Mouse (Mus musculus) testis, postnatal 10 days (tissue): ENCODE results near the gene Ahnak2.
A peak's percentile ranks its signal among the peaks of the same experiment; 100 is the strongest.

ENCODE experiments used
- DNase-seq: peaks from one replicate; pipeline ENCODE4 v3.0.0; 2021; ENCODE audit warnings: low spot score

The Ahnak2 gene

DNA sequence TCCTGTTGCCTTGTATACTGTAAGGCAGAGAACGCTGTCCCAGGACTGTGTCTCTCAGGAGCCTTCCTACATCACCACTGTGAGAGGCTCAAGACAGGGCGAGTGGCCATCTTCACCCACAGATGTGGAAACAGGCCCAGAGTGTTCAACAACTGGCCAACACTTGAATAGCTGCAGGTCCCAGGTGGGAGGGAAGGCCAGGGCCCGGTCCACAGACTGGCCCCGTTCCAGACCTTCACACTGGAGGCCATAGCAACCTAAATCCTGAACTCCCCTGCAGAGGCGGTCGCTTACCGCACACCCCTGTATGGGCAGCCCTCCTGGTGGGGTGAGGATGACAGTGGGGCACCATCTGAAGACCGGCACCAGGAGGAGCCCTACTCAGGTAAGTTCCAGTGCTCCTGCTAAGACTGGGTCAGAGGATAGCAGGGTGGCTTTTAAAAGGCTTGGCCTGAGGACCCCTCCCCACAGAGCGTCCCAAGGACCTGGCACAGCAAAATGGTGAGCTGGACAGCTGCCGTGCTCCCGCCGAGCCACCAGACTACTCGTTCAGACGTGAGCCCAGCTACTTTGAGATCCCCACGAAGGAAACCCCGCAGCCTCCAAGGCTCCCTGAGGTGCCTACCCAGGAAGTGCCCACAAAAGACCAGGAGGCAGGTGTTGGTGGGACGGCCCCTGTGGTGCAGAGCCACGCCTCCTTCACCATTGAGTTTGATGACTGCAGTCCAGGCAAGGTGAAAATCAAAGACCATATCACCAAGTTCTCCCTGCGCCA lies 67.4 kb downstream of the Ahnak2 start:
- no peak for DNase-seq

DNA sequence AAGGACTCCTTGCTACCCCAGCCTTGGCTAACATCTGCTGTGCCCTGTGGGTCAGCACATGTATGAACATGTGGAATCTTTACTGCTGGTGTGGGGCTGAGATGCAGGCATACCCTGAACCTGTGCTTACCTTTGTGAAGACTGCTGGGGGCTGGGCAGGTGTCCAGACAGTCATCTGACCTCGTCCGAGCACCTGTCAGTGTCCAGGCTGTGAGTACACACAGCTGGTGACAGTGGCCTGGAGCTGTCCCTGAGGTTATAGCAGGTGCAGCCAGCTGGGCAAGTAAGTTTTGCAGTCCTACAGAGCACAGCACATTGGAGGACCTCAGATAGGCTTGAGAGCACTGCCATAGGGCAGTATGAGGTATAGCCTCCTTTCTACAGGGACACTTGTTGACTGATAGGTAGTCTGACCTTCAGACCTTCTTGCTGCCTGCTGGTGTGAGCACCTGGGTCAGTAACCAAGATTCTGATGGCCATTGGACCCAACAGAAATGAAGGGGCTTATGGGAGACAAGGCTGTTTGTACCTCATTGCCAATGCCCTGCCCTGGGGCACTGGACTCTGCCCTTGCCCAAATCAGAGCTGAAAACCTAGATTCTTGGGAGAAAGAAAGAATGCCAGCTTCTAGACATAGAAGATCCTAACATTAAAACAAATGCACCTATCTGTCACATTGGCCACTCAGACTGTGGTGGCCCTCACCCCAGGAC lies 68.2 kb downstream of the Ahnak2 start:
- no peak for DNase-seq

DNA sequence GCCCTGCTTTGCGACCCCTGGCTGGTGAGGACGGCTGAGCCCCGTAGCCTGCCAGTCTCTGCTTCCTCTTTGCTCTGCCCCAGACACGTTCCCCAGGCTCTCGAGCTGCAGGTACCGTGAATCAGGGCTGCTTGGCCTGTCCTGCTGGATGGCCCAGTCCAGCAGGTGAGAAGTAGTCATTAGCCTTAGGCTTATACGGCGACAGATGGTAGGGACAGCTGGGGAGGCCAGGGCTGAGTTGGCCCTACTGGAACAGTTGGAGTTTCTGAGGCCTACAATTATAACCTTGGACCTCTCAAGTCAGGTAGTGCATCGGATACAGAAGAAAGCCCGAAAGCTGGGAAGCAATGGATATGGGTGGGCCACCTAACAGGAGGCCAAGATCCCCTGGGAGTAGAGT lies 69.9 kb downstream of the Ahnak2 start:
- no peak for DNase-seq

DNA sequence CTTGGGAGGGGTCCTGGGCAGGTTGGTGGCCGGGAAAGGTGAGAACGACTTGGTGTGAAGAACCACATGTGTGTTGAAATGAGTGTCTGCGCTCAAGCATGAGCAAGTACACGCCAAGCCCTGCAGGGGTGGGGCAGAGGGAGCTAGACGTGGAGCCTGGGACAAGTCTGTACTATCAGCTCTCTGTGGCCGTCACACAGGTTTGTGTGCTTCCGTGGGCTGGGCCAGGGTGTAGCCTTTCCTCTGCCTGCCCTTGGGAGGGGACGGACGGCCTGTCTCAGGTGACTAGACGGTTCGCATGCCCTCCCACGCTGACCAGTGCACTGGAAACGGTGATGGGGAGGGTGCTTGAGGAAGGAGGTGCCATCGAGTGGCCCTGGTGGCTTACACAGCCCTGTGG lies 71.6 kb downstream of the Ahnak2 start:
- DNase-seq = no peak

DNA sequence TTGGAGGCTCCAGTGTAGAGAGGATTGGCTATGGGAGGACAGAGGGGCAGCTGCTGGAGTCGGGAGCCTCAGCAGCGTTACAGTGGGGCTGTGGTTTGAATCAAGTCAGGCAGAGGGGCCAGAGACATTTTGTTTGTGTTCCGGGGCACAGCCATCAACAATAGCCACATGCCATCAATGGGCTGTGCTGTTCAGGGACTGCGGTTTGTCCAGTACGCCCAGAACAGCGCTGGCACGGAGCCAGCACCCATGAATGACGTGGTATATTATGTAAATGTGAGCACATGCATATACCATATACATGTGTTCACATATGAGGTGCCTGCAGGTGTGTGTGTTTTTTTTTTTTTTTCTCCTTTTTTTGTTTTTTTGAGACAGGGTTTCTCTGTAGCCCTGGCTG lies 74.7 kb downstream of the Ahnak2 start:
- no peak for DNase-seq

DNA sequence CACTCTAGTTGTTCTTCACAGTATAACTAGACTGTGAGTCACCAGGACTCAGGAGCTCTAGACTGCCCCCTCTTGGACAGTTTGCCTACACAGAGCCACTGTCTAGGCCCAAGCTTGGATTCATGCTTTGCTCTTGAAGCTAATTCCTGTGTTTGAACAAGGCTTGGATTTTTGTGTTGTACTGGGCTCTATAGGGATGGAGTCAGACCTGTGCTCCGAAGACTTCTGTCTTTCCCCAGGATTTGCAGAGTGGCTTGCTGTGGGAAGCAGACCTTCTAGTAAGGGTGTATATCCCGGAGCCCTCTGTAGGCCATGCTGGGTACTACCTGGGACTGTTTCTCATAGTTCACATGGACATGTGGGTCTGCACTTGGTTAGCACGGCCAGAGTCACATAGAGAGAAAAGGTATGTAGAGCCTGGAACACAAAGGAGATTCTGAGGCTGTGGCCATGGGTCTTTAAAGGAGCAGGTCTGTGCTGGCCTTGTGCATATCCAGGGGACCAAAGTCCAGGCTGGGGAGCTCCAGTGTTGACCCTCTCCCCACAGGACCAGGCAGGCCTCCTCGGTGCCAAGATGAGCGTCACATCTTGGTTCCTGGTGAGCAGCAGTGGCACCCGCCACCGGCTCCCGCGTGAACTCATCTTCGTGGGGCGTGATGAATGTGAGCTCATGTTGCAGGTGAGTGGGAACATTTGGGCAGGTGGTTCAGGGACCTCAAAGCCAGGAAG lies 78.2 kb downstream of the Ahnak2 start:
- peak; percentile 88 for DNase-seq

DNA sequence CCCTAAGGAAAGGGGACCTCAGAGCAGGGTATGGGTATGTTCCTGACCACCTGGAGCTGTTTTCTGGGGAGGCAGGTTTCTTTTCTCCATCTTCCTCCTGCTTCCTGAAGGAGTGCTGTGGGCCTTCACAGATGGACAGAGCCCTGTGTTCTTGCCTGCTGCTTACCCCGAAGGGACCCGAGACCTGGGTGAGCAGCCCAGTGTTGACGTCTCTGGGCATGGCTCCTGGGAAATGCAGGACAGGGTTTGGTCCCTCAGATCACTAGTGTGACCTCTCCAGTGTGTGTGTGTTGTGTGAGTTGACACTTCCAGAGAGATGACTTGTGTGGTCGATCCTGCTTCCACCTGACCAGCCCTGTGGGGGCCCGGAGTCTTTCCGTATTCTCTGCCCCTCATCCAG lies 79.0 kb downstream of the Ahnak2 start:
- no peak for DNase-seq

DNA sequence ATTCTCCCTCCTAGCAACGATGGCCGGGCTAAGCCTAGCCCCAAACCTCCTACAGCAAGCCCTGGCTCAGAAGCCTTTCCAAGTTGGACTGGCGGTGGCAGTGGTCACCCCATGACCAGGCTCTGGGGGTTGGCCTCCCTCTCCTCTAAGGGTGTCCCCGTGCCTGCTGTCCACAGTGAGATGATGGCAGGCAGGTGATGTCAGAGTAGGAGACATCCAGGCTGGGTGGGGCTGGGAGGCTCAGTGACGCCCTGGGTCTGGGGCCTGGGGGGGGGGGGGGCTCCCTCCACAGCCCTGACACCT lies 79.5 kb downstream of the Ahnak2 start:
- no peak for DNase-seq

DNA sequence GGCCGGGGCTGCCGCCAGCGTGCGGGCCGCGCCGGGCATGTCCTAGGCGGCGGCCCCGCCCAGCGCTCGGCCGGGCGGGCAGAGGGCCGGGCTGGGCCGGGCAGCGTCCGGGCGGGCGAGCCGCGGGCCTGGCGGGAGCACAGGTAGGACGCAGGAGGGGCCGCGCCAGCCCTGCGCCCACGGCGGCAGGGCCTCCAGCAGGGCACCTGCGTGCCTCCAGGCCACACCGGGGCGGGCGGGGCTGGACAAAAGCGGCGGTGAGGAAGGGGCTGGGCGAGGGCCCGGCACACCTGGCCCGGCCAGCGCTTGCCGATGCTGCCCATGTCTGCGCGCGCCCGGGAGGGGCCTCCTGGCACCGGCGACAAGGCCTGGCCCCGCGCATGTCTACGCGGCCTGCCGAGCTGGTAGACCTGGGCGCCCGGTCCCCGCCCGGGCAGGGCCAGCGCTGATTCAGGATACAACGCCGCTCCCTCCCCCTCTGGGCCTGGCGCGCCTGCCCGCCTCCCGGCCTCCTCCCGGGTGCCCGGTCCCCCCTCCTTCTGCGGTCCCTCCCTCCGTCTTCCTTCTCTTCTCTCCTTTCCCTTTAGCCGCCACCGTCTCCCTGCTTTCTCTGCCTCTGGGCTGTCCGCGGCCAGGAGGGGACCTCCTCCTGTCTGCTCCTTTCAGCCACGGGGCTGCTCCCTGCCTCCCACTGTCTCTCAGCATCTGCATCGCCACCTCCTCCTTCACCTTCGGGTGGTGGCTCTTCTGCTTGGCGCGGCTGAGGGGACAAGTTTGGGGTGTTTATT lies 80.0 kb downstream of the Ahnak2 start:
- DNase-seq = peak; percentile 75
